Mouse (Mus musculus): ENCODE data around the gene Dars2. TPM values are rescaled to one million over a fixed set of nuclear protein-coding genes. Genes with fewer than 3 reads are reported as not detected.

The Dars2 gene
- polyA plus RNA-seq (2014; fragmentation: Nextera tagmentation; extraction: Ambion mirVana): 56.3 and 58.7 TPM in 2 replicates

- H3K4me3 ChIP-seq (ENCODE audit: low read depth, low read length): peak within 1 kb of the TSS; percentile 73
- DNase-seq (ENCODE audit: low spot score, missing footprints) (peak; percentile 99), ATAC-seq (ENCODE audit: low FRiP score) (peak; percentile 98)
- no peaks in the 10 kb centered on the region for H3K36me3 ChIP-seq (ENCODE audit: control insufficient read depth, insufficient read depth, low read length)
- H3K9ac ChIP-seq (ENCODE audit: low read length): peak within 1 kb of the TSS; percentile 88
- H3K27ac ChIP-seq (ENCODE audit: low read depth, low read length): peak within 1 kb of the TSS; percentile 48; the same call in 1 of the 2 replicates
- H3K27me3 ChIP-seq (ENCODE audit: control insufficient read depth, insufficient read depth, low read length): no peaks in the 10 kb centered on the region
- no peaks in the 10 kb centered on the region for H3K9me3 ChIP-seq (ENCODE audit: control insufficient read depth, low read length)
- peaks cover 23% of the 10 kb centered on the region for H3K4me1 ChIP-seq (ENCODE audit: control insufficient read depth, insufficient read depth, low read length)
- under 1% methylated on average over 57 of the region's 57 CpGs for WGBS
- H3K4me2 ChIP-seq: peak within 1 kb of the TSS; percentile 85
Observed at GRCm38 (mm10) chr1:161070352-161071271, at the start of gene Dars2, which contains the start of gene Cenpl. Gene Dars2, minus strand, starts transcription at chr1:161070658. Gene Cenpl, plus strand, starts transcription at chr1:161070713.

GRCm38 (mm10) chr1:161114591-161114990, 44.1 kb upstream of the Dars2 start:
- Histone ChIP-seq H3K27ac (ENCODE audit: low read depth, low read length) (no peak overlapping the region), H3K9ac (ENCODE audit: low read length) (no peak overlapping the region), H3K27me3 (ENCODE audit: control insufficient read depth, insufficient read depth, low read length) (no peaks in the 10 kb centered on the region), H3K9me3 (ENCODE audit: control insufficient read depth, low read length) (no peaks in the 10 kb centered on the region), H3K4me1 (ENCODE audit: control insufficient read depth, insufficient read depth, low read length) (no peaks in the 10 kb centered on the region), H3K36me3 (ENCODE audit: control insufficient read depth, insufficient read depth, low read length) (no peaks in the 10 kb centered on the region), H3K4me2 (no peak overlapping the region), H3K4me3 (ENCODE audit: low read depth, low read length) (no peak overlapping the region)
- ATAC-seq (ENCODE audit: low FRiP score): no peak
- DNase-seq (ENCODE audit: low spot score, missing footprints): no peak

GRCm38 (mm10) chr1:161109216-161109615, 38.8 kb upstream of the Dars2 start:
- ATAC-seq (ENCODE audit: low FRiP score) (no peak), DNase-seq (ENCODE audit: low spot score, missing footprints) (no peak)
- no peaks in the 10 kb centered on the region for H3K4me1 ChIP-seq (ENCODE audit: control insufficient read depth, insufficient read depth, low read length)
- H3K27me3 ChIP-seq (ENCODE audit: control insufficient read depth, insufficient read depth, low read length): no peaks in the 10 kb centered on the region
- H3K4me3 ChIP-seq (ENCODE audit: low read depth, low read length): no peak overlapping the region
- WGBS: 92% methylated on average over 8 of the region's 8 CpGs
- peaks cover 5% of the 10 kb centered on the region; the same call in 1 of the 2 replicates for H3K36me3 ChIP-seq (ENCODE audit: control insufficient read depth, insufficient read depth, low read length)
- no peak overlapping the region for H3K9ac ChIP-seq (ENCODE audit: low read length)
- no peaks in the 10 kb centered on the region for H3K9me3 ChIP-seq (ENCODE audit: control insufficient read depth, low read length)
- H3K27ac ChIP-seq (ENCODE audit: low read depth, low read length): no peak overlapping the region
- no peak overlapping the region for H3K4me2 ChIP-seq

GRCm38 (mm10) chr1:161103842-161104241, 33.4 kb upstream of the Dars2 start:
- H3K4me2 ChIP-seq: no peak overlapping the region
- DNase-seq (ENCODE audit: low spot score, missing footprints): no peak
- H3K9ac ChIP-seq (ENCODE audit: low read length): no peak overlapping the region
- no peak for ATAC-seq (ENCODE audit: low FRiP score)
- H3K27ac ChIP-seq (ENCODE audit: low read depth, low read length): no peak overlapping the region
- no peak overlapping the region for H3K4me3 ChIP-seq (ENCODE audit: low read depth, low read length)
- no peaks in the 10 kb centered on the region for H3K4me1 ChIP-seq (ENCODE audit: control insufficient read depth, insufficient read depth, low read length)
- H3K9me3 ChIP-seq (ENCODE audit: control insufficient read depth, low read length): no peaks in the 10 kb centered on the region
- 77% methylated on average over 1 of the region's 1 CpGs for WGBS
- no peaks in the 10 kb centered on the region for H3K27me3 ChIP-seq (ENCODE audit: control insufficient read depth, insufficient read depth, low read length)
- H3K36me3 ChIP-seq (ENCODE audit: control insufficient read depth, insufficient read depth, low read length): peaks cover 5% of the 10 kb centered on the region

GRCm38 (mm10) chr1:161099721-161100405, 29.4 kb upstream of the Dars2 start:
- H3K36me3 ChIP-seq (ENCODE audit: control insufficient read depth, insufficient read depth, low read length): peaks cover 2% of the 10 kb centered on the region; the same call in 1 of the 2 replicates
- 99% methylated on average over 4 of the region's 4 CpGs for WGBS
- no peaks in the 10 kb centered on the region for H3K4me1 ChIP-seq (ENCODE audit: control insufficient read depth, insufficient read depth, low read length)
- no peak overlapping the region for H3K4me3 ChIP-seq (ENCODE audit: low read depth, low read length)
- H3K9ac ChIP-seq (ENCODE audit: low read length): no peak overlapping the region
- no peaks in the 10 kb centered on the region for H3K9me3 ChIP-seq (ENCODE audit: control insufficient read depth, low read length)
- no peak overlapping the region for H3K27ac ChIP-seq (ENCODE audit: low read depth, low read length)
- ATAC-seq (ENCODE audit: low FRiP score): no peak
- no peak overlapping the region for H3K4me2 ChIP-seq
- no peaks in the 10 kb centered on the region for H3K27me3 ChIP-seq (ENCODE audit: control insufficient read depth, insufficient read depth, low read length)
- no peak for DNase-seq (ENCODE audit: low spot score, missing footprints)

GRCm38 (mm10) chr1:161077243-161077642, 6.8 kb upstream of the Dars2 start:
- no peak overlapping the region for H3K27ac ChIP-seq (ENCODE audit: low read depth, low read length)
- H3K4me3 ChIP-seq (ENCODE audit: low read depth, low read length): no peak overlapping the region
- no peak overlapping the region for H3K9ac ChIP-seq (ENCODE audit: low read length)
- H3K4me1 ChIP-seq (ENCODE audit: control insufficient read depth, insufficient read depth, low read length): peaks cover 16% of the 10 kb centered on the region
- ATAC-seq (ENCODE audit: low FRiP score) (no peak), DNase-seq (ENCODE audit: low spot score, missing footprints) (no peak)
- H3K9me3 ChIP-seq (ENCODE audit: control insufficient read depth, low read length): no peaks in the 10 kb centered on the region
- 96% methylated on average over 3 of the region's 3 CpGs for WGBS
- H3K27me3 ChIP-seq (ENCODE audit: control insufficient read depth, insufficient read depth, low read length): no peaks in the 10 kb centered on the region
- H3K4me2 ChIP-seq: no peak overlapping the region
- H3K36me3 ChIP-seq (ENCODE audit: control insufficient read depth, insufficient read depth, low read length): peaks cover 3% of the 10 kb centered on the region; the same call in 1 of the 2 replicates

- H3K27ac ChIP-seq (ENCODE audit: low read depth, low read length): no peak overlapping the region
- DNase-seq (ENCODE audit: low spot score, missing footprints): no peak
- H3K4me3 ChIP-seq (ENCODE audit: low read depth, low read length): no peak overlapping the region
- H3K4me1 ChIP-seq (ENCODE audit: control insufficient read depth, insufficient read depth, low read length): peaks cover 20% of the 10 kb centered on the region
- H3K4me2 ChIP-seq: no peak overlapping the region
- ATAC-seq (ENCODE audit: low FRiP score): no peak
- WGBS: 94% methylated on average over 6 of the region's 6 CpGs
- H3K9me3 ChIP-seq (ENCODE audit: control insufficient read depth, low read length): no peaks in the 10 kb centered on the region
- H3K27me3 ChIP-seq (ENCODE audit: control insufficient read depth, insufficient read depth, low read length): no peaks in the 10 kb centered on the region
- H3K36me3 ChIP-seq (ENCODE audit: control insufficient read depth, insufficient read depth, low read length): peaks cover 3% of the 10 kb centered on the region; the same call in 1 of the 2 replicates
- no peak overlapping the region for H3K9ac ChIP-seq (ENCODE audit: low read length)
Observed at GRCm38 (mm10) chr1:161076238-161076637, 5.8 kb upstream of the Dars2 start.

- Histone ChIP-seq H3K9ac (ENCODE audit: low read length) (peak overlapping the region; percentile 75), H3K9me3 (ENCODE audit: control insufficient read depth, low read length) (no peaks in the 10 kb centered on the region), H3K27me3 (ENCODE audit: control insufficient read depth, insufficient read depth, low read length) (no peaks in the 10 kb centered on the region), H3K4me1 (ENCODE audit: control insufficient read depth, insufficient read depth, low read length) (peaks cover 23% of the 10 kb centered on the region), H3K4me3 (ENCODE audit: low read depth, low read length) (peak overlapping the region; percentile 73), H3K36me3 (ENCODE audit: control insufficient read depth, insufficient read depth, low read length) (no peaks in the 10 kb centered on the region), H3K27ac (ENCODE audit: low read depth, low read length) (no peak overlapping the region), H3K4me2 (peak overlapping the region; percentile 68)
- DNase-seq (ENCODE audit: low spot score, missing footprints) (no peak), ATAC-seq (ENCODE audit: low FRiP score) (no peak)
- under 1% methylated on average over 12 of the region's 12 CpGs for WGBS
Observed at GRCm38 (mm10) chr1:161071272-161071620, 788 bp upstream of the Dars2 start.

- H3K9me3 ChIP-seq (ENCODE audit: control insufficient read depth, low read length): no peaks in the 10 kb centered on the region
- ATAC-seq (ENCODE audit: low FRiP score): no peak
- H3K4me3 ChIP-seq (ENCODE audit: low read depth, low read length): no peak overlapping the region
- no peak overlapping the region for H3K9ac ChIP-seq (ENCODE audit: low read length)
- no peaks in the 10 kb centered on the region for H3K4me1 ChIP-seq (ENCODE audit: control insufficient read depth, insufficient read depth, low read length)
- WGBS: 84% methylated on average over 1 of the region's 1 CpGs
- H3K27ac ChIP-seq (ENCODE audit: low read depth, low read length): no peak overlapping the region
- H3K36me3 ChIP-seq (ENCODE audit: control insufficient read depth, insufficient read depth, low read length): no peaks in the 10 kb centered on the region
- DNase-seq (ENCODE audit: low spot score, missing footprints): no peak
- H3K27me3 ChIP-seq (ENCODE audit: control insufficient read depth, insufficient read depth, low read length): no peaks in the 10 kb centered on the region
- no peak overlapping the region for H3K4me2 ChIP-seq
Observed at GRCm38 (mm10) chr1:161063351-161063750, 7.1 kb downstream of the Dars2 start.

Data from midbrain, embryonic 11.5 days (tissue).